Mouse (Mus musculus): ENCODE results near the gene Rpl12. TPM values are rescaled to one million over a fixed set of nuclear protein-coding genes. Genes with fewer than 3 reads are reported as not detected.
"Not testable (repeated sequence)": the region's sequence is repeated elsewhere in the genome, so short reads cannot be mapped to it uniquely, and the experiment has no call there.

The Rpl12 gene
- polyA plus RNA-seq, 1 experiment: 1,122 TPM

- DNase-seq (ENCODE audit: low spot score): peak; percentile 79
Measured at GRCm38 (mm10) chr2:32981725-32982271, 20.4 kb downstream of the Rpl12 start, which contains the start of gene Slc2a8. TSS of gene Slc2a8 (minus strand) at chr2:32982083.

- DNase-seq (ENCODE audit: low spot score): no peak
Measured at GRCm38 (mm10) chr2:32982700-32983099, 21.3 kb downstream of the Rpl12 start.

- DNase-seq (ENCODE audit: low spot score): no peak
Measured at GRCm38 (mm10) chr2:32983617-32984016, 22.3 kb downstream of the Rpl12 start.

GRCm38 (mm10) chr2:32985844-32986243 lies 24.5 kb downstream of the Rpl12 start:
- DNase-seq (ENCODE audit: low spot score): no peak

DNA sequence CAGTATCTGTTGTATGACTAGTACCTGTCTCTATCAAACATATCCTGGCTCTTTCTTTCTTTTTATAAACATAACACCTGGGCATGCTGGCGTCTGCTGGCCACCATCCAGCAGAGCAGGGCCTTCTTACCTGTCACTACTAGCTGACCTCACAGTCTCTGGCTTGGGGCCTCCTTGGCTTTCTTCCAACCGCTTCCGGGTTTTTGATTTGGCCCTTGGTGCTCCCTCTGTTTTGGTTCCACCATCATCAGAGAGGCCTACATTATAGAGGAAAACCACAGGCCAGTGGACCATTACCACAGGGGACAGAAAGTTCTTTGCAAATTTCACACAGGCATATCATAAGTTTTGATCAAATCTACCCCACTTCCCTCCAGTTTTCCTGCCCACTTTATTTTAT lies 28.0 kb downstream of the Rpl12 start:
- no peak for DNase-seq (ENCODE audit: low spot score)

GRCm38 (mm10) chr2:32990167-32990832 lies 28.9 kb downstream of the Rpl12 start:
- no peak for DNase-seq (ENCODE audit: low spot score)

DNA sequence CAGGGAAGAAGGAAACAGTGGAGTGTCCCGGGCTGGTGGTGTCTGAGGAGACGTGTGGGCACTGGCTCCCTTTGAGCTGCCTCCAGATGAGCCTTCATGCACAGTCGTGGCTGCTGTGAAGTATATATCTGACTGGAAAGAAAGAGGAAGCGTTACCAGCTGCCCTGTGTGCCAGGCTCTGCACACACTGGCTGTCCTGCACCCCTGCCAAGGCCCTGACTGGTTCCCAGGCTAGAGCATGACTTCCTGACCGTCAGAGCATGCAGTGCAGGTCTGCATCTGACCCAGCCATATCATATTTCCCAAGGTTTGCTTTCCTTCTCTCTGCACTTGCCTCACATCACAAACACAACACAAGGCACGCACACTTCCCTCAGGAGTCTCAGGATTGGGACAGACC lies 30.8 kb downstream of the Rpl12 start:
- DNase-seq (ENCODE audit: low spot score): no peak

DNA sequence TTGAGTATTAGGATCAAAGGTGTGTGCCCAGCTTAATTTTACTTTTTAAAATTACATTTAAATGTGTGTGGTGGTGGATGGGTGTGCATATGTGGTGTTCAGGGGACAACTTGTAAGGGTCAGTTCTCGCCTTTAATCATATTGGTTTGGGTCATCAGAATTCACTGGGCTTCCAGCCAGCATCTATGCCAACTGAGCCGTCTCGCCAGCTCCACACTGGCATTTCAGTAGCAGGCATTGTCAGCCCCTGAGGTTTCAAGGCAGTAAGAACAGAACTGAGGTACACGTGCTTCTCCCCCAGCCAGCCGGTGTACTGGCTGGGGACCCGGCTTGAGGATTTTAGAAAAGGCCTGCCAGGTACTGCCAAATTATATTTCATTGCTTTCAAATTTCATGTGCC lies 35.7 kb downstream of the Rpl12 start:
- DNase-seq (ENCODE audit: low spot score): no peak

DNA sequence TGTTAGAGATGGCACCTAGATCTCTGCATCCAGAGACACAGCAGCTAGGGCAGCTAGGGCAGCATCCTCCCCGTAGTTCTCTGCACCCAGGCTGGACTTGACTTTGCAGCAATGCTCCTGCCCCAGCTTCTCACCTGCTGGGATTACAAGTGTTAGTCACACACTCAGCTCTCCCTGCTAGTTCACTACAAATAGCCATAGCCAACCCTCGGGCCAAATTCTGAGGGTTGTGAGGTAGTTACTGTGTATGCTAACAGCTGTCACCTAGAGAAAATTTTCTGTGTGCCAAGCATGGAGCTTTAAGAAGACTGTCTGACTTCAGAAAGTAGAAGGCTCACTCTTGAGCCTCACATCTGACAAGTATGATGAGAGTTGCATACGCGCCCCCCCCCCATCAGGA lies 36.4 kb downstream of the Rpl12 start:
- no peak for DNase-seq (ENCODE audit: low spot score)

DNA sequence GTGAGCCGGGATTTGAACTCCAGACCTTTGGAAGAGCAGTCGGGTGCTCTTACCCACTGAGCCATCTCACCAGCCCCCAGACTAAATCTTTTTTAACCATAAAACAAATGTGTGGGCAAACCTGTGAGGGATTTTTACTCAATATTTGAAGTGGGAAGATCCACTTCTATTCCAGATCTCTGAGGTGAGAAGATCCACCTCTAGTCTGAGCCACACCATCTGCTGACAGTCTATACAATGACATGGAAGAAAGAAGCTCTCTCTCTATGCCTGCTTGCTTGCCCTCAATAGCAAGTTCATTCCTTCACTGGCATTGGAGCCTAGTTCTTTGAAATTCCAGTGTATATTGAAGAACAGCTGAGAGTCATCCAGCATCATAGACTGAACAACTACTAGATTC lies 38.4 kb downstream of the Rpl12 start:
- no peak for DNase-seq (ENCODE audit: low spot score)

- no peak for DNase-seq (ENCODE audit: low spot score)
Measured at GRCm38 (mm10) chr2:33002144-33002543, 40.8 kb downstream of the Rpl12 start.

DNA sequence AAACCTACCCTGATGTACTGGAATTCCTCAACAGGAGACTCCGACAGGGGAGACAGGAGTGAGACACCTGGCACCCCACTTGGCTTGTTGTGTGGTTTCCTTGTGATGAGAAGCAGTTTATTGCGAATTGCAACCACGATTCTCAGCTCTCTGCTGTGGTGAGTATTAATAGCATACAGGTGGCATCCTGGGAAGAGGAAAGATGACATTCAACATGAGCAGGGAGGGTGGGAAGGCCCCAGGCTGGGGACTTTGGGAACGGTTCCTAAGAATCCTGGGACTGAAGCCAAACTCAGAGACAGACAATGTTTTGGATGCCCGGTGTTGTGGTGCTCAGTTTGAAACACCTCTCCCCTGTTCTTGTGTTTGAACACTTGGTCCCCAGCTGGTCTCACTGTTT lies 43.7 kb downstream of the Rpl12 start:
- DNase-seq (ENCODE audit: low spot score): no peak

- DNase-seq (ENCODE audit: low spot score): not testable (repeated sequence)
Measured at GRCm38 (mm10) chr2:33009055-33009454, 47.7 kb downstream of the Rpl12 start.

- DNase-seq (ENCODE audit: low spot score): no peak
Measured at GRCm38 (mm10) chr2:33014877-33015276, 53.5 kb downstream of the Rpl12 start.

Other genes with a start within 250 kb of the Rpl12 start
- gene Cdk9, start 248.5 kb upstream of the Rpl12 start, polyA plus RNA-seq (2012; rRNA removed): 112 and 151 TPM in 2 replicates
- gene Sh2d3c, start 240.5 kb upstream of the Rpl12 start, polyA plus RNA-seq (2012; rRNA removed): 9.9 and 10.3 TPM in 2 replicates
- not detected in 2 replicates for gene 6330409D20Rik, start 220.5 kb upstream of the Rpl12 start, polyA plus RNA-seq (2012; rRNA removed)
- gene Tor2a, start 204.3 kb upstream of the Rpl12 start, polyA plus RNA-seq (2012; rRNA removed): 42.9 and 53.7 TPM in 2 replicates
- gene Ttc16, start 185.9 kb upstream of the Rpl12 start, polyA plus RNA-seq (2012; rRNA removed): 0.80 and 0.85 TPM in 2 replicates
- gene Ptrh1, start 185.8 kb upstream of the Rpl12 start, polyA plus RNA-seq (2012; rRNA removed): 8.6 and 10.4 TPM in 2 replicates
- gene Cfap157, start 177.1 kb upstream of the Rpl12 start, polyA plus RNA-seq (2012; rRNA removed): 0.29 and 0.41 TPM in 2 replicates
- 15.8 and 19.8 TPM in 2 replicates for gene Stxbp1, start 114.3 kb upstream of the Rpl12 start, polyA plus RNA-seq (2012; rRNA removed)
- 99.6 and 102 TPM in 2 replicates for gene Fam129b, start 85.4 kb upstream of the Rpl12 start, polyA plus RNA-seq (2012; rRNA removed)
- gene Lrsam1, start 55 bp downstream of the Rpl12 start, polyA plus RNA-seq (2012; rRNA removed): 15.1 and 15.9 TPM in 2 replicates
- gene Slc2a8, start 20.5 kb downstream of the Rpl12 start, polyA plus RNA-seq (2012; rRNA removed): 21.0 and 21.5 TPM in 2 replicates
- gene Garnl3, start 170.1 kb downstream of the Rpl12 start, polyA plus RNA-seq (2012; rRNA removed): 3.7 TPM in 2 replicates